Mouse (Mus musculus) olfactory bulb, adult 2 months (tissue): Measurements from ENCODE around the gene Gpr31b.
"Not testable (repeated sequence)": the region's sequence is repeated elsewhere in the genome, so short reads cannot be mapped to it uniquely, and the experiment has no call there.

Source experiments
- CTCF ChIP-seq: fragments of 200-500 bp; IDR thresholded peaks from 2 replicates; pipeline ENCODE4 v1.5.1; 2012; ENCODE audit warnings: low read depth, mild to moderate bottlenecking, low read length, moderate library complexity; ENCODE audit not compliant: insufficient read depth
- POLR2A ChIP-seq: fragments of 200-500 bp; IDR thresholded peaks from 2 replicates; pipeline ENCODE4 v1.6.1; 2012; ENCODE audit warnings: mild to moderate bottlenecking, low read depth, low read length, moderate library complexity; ENCODE audit not compliant: insufficient read depth

DNA sequence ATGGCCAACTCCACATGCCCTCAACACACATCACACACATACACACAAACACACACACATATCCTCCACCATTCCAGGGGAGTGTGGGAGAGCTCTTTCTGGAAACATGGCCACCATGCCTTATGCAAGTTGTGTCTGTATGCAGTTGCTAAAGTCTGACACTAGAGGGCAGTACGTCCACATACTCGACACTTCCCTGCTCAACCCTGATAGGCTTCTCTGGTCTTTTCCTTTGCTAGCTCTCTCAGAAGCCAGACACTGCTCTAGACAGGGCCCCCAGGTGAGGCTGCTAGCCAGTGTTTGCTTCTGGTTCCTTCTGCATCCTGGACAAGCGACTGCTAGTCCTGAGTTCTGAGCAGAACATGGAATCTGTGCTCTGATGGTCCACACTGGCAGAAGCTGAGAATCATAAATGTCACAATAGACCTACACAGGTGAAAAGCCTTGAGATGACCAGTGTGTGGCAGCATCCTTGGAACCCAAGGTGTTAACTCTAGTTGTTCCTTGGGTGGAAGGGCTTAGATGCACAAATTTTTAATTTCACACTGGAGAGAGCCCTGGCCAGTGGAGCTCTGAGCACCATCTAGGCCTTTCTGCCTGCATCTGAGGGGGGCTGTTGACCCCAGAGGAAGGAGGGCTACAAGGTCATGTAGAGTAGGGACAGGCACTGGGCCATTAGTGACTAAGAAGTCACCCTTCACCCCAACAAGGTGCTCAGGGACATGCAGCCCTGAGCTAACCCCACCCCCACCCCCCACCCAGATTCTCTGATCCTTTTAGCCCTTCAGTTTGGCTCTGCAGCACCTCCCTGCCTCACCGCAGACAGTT, 8.0 kb downstream of the Gpr31b start:
- TF ChIP-seq CTCF, POLR2A: not testable (repeated sequence)
